Mouse (Mus musculus) kidney, embryonic 15.5 days (tissue): Measurements from ENCODE around the gene Gzma. TPM values are rescaled to one million over a fixed set of nuclear protein-coding genes. Genes with fewer than 3 reads are reported as not detected.

Experiments used
- ATAC-seq: fragments of 200-750 bp; cut with Nextera tagmentation; replicated peaks from 2 replicates; pipeline ENCODE4 v1.8.0; 2017; ENCODE audit warnings: moderate TSS enrichment; ENCODE audit not compliant: low FRiP score
- H3K27ac ChIP-seq: fragments of 300-500 bp; sonication (generic); 2 replicates; pipeline ENCODE4 v1.5.1; 2015; ENCODE audit warnings: mild to moderate bottlenecking, inconsistent platforms
- H3K27me3 ChIP-seq: fragments of 300-500 bp; sonication (generic); 2 replicates; pipeline ENCODE4 v1.6.1; 2015; ENCODE audit warnings: inconsistent platforms
- H3K36me3 ChIP-seq: fragments of 300-500 bp; sonication (generic); 2 replicates; pipeline ENCODE4 v1.6.1; 2015; ENCODE audit warnings: inconsistent platforms
- H3K4me1 ChIP-seq: fragments of 300-500 bp; sonication (generic); 2 replicates; pipeline ENCODE4 v1.6.1; 2015; ENCODE audit warnings: inconsistent platforms
- H3K4me2 ChIP-seq: fragments of 300-500 bp; sonication (generic); 2 replicates; pipeline ENCODE4 v1.6.1; 2015; ENCODE audit warnings: moderate library complexity, mild to moderate bottlenecking, inconsistent platforms
- H3K4me3 ChIP-seq: fragments of 300-500 bp; sonication (generic); replicated peaks from 2 replicates; pipeline ENCODE4 v1.5.1; 2015; ENCODE audit warnings: mild to moderate bottlenecking, inconsistent platforms
- H3K9ac ChIP-seq: fragments of 300-500 bp; sonication (generic); 2 replicates; pipeline ENCODE4 v1.6.1; 2015; ENCODE audit warnings: mild to moderate bottlenecking, inconsistent platforms
- H3K9me3 ChIP-seq: fragments of 300-500 bp; sonication (generic); replicated peaks from 2 replicates; pipeline ENCODE4 v1.6.1; 2016; ENCODE audit warnings: inconsistent platforms
- WGBS: fragments of 180-500 bp; shearing (Covaris S2); methylation state at CpG from one replicate; pipeline ENCODE4 v1.1.7; 2015; ENCODE audit warnings: mixed read lengths; 5-methylcytosine and 5-hydroxymethylcytosine counted together
- polyA plus RNA-seq: library from polyadenylated mRNA; unstranded; fragments of >200 nt; fragmentation: Nextera tagmentation; extraction: Ambion mirVana; gene quantifications from 2 replicates; pipeline ENCODE4 v1.2.1, GENCODE M21; 2015

The Gzma gene
- not detected in 2 replicates for polyA plus RNA-seq

DNA sequence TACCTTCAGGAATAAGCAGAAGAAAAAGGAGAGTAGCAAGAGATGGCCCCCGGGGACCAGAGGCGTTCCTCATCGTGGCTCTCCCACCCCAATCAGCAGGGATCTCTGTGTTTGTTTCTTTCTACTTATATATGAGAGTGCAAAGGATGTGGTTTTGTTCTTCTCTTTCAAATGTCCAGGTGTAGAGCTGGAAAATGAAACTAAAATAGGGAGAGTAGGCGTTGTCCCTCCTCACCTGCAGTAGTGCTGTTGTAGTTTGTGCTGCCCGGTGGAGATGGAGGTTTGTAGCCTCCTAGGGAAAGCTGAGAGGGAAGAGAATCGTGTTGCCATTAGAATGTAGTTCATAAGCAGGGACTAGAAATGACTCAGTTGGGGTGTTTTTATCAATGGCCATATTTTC lies at the start of gene Gzma:
TSS of gene Gzma (minus strand) at position 103 of the 400 bp plus-strand sequence.
- no peak for ATAC-seq
- Histone ChIP-seq H3K4me3 (no peak within 1 kb of the TSS), H3K4me2 (no peak within 1 kb of the TSS)

DNA sequence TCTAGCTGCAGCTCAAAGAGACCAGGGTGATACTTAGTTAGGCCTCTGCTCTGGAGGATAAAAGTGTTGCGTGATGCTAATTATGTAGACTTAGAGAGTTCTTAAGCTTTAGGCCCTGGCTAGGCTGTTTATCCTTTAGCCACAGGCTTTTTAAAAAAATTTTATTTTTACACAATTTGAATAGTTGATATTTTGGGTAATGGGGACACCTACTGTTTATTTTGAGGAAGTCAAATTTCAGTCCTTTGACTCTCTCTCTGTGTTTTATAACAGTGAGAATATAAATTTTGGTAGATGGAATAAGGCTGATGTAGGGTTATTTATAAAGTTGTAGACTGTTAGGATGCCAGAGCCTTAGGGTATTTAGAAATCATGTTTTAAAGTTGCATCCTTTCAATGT lies 38.8 kb upstream of the Gzma start:
- H3K27me3 ChIP-seq, result no peaks in the 10 kb centered on the region
- H3K36me3 ChIP-seq, result no peaks in the 10 kb centered on the region
- ATAC-seq, result no peak
- no peak overlapping the region for H3K4me3 ChIP-seq
- 93% methylated on average over 1 of the region's 1 CpGs for WGBS
- no peak overlapping the region for H3K27ac ChIP-seq
- no peaks in the 10 kb centered on the region for H3K9me3 ChIP-seq
- no peak overlapping the region for H3K9ac ChIP-seq
- H3K4me2 ChIP-seq, result no peak overlapping the region
- H3K4me1 ChIP-seq, result no peaks in the 10 kb centered on the region

More for the DNA sequence above, at the start of gene Gzma:
- no peaks in the 10 kb centered on the region for H3K36me3 ChIP-seq
- H3K9me3 ChIP-seq, result no peaks in the 10 kb centered on the region
- WGBS, result 89% methylated on average over 6 of the region's 6 CpGs
- no peaks in the 10 kb centered on the region for H3K4me1 ChIP-seq
- H3K27me3 ChIP-seq, result no peaks in the 10 kb centered on the region
- H3K9ac ChIP-seq, result no peak within 1 kb of the TSS
- no peak within 1 kb of the TSS for H3K27ac ChIP-seq

DNA sequence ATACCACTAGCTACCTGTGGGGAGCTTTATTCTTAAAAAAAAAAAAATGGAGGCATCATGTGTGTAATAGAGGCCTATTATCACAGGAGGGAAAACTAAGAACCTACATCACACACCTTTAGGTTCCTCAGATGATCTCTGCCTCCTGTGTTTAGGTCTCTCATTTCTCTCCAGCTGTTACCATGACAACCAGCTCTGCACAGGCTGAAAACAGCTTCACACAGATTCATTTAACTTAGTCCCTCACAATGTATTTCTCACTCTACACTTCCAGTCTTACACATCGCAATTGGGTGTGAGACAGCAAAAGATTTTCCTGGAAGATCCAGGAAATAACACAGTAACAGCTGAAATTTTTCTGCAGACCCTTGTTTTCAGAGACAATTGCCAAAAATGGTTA lies 29.2 kb upstream of the Gzma start:
- no peaks in the 10 kb centered on the region for H3K4me1 ChIP-seq
- H3K9me3 ChIP-seq, result no peaks in the 10 kb centered on the region
- H3K9ac ChIP-seq, result no peak overlapping the region
- H3K27me3 ChIP-seq, result no peaks in the 10 kb centered on the region
- no peak overlapping the region for H3K27ac ChIP-seq
- no peak overlapping the region for H3K4me2 ChIP-seq
- H3K4me3 ChIP-seq, result no peak overlapping the region
- no peak for ATAC-seq
- no peaks in the 10 kb centered on the region for H3K36me3 ChIP-seq
- 87% methylated on average over 1 of the region's 1 CpGs for WGBS

DNA sequence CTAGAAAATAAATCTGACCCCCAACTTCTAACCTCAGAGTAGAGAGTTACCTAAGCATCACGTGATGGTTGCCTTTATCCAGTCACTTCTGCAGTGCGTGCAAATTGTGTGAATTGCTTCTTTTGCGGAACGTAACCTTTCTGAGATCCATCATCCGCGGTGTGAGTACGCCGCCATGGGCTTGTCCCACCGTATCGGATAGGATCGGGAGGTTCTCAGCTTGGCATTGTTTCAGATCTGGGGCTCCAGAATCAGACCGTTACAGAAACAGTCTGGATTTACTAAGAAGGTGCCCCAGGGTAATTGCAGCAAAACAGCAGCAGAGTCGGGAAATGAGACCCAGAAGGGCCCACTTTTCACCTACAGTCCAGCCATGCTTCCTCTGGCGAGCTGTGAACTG lies 20.5 kb upstream of the Gzma start:
- Histone ChIP-seq H3K4me1 (no peaks in the 10 kb centered on the region), H3K27me3 (no peaks in the 10 kb centered on the region), H3K4me2 (no peak overlapping the region), H3K9ac (no peak overlapping the region), H3K9me3 (no peaks in the 10 kb centered on the region), H3K27ac (no peak overlapping the region), H3K4me3 (no peak overlapping the region), H3K36me3 (no peaks in the 10 kb centered on the region)
- WGBS, result 90% methylated on average over 14 of the region's 14 CpGs
- ATAC-seq, result no peak

DNA sequence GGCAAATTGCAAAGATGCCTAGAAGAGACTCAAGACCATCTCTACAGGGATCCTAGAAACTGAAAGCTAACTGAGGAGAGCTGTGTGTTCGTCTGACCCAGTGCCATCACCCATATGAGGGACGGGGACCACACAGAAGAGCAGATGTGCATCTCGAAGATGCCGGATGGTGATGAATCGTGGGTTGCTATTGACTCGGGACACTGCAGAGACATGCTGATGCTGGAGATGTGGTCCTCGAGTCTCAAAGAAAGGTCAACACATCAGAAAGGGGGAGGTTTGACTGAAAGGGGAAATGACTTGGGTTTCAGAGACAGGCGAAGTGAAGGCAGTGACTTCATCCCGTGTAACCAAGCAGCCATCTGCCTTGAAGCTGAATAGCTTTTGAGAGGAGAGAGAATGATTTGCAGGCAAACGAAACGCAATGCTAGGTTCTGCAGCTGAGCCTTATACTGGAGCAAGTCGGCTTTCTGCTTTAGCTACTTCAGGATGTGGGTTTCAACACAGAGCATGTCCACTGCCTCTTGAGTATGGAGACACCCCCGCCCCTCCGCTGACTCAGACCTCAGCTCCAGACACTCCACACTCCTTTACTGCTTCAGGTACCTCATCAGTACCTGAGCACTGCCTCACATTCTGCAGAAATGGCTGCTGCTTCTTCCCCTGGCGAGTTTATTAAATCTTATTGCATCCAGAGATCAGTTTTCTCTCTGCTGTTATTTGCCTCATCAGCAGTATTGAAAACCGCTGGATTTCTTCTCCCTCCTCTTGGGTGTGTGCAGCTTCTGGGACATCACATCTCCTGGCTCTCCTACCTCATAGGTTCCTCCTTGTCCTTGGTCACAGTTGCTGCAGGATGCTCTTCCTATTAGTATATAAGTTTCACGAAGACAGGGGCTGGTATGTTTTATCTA lies 19.8 kb upstream of the Gzma start:
- no peaks in the 10 kb centered on the region for H3K36me3 ChIP-seq
- no peak for ATAC-seq
- no peak overlapping the region for H3K4me3 ChIP-seq
- 87% methylated on average over 17 of the region's 17 CpGs for WGBS
- H3K9ac ChIP-seq, result no peak overlapping the region
- no peaks in the 10 kb centered on the region for H3K4me1 ChIP-seq
- no peaks in the 10 kb centered on the region for H3K27me3 ChIP-seq
- H3K9me3 ChIP-seq, result no peaks in the 10 kb centered on the region
- no peak overlapping the region for H3K4me2 ChIP-seq
- H3K27ac ChIP-seq, result no peak overlapping the region

DNA sequence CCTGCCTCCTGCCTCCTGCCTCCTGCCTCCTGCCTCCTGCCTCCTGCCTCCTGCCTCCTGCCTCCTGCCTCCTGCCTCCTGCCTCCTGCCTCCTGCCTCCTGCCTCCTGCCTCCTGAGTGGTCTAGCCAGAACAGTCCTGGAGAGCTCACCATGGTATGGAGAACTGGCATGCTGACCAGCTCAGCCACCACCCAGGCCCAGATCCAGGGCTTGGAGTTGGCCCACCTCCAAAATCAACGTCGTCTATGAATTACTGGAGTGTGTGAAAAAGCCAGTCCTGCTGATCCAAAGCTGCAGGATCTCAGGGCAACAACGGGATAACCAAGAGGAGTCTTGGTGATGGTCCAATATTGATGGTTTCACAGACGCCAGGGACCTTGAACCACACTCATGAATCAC lies 18.2 kb upstream of the Gzma start:
- no peak overlapping the region for H3K4me3 ChIP-seq
- WGBS, result 54% methylated on average over 4 of the region's 4 CpGs
- no peaks in the 10 kb centered on the region for H3K36me3 ChIP-seq
- no peak for ATAC-seq
- H3K4me1 ChIP-seq, result no peaks in the 10 kb centered on the region
- no peak overlapping the region for H3K4me2 ChIP-seq
- no peaks in the 10 kb centered on the region for H3K9me3 ChIP-seq
- H3K9ac ChIP-seq, result no peak overlapping the region
- no peaks in the 10 kb centered on the region for H3K27me3 ChIP-seq
- no peak overlapping the region for H3K27ac ChIP-seq

DNA sequence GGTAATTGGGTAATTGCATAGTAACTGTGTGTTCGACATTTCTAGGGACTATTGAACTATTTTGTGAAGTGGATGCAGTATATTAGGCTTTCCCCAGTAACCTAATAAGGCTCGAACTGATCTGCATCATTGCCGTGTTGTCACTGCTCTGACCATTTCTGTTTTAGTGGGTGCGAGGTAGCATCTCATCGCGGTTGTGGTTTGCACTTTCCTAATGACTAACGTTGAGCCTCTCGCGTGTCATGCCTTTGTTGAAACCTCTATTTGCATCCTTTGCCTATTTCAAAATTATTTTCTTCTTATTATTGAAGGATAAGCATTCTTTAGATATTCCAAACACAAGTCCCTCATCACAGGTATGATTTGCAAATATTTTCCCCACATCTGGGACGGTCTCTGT lies 4.0 kb upstream of the Gzma start:
- H3K4me3 ChIP-seq, result no peak overlapping the region
- no peaks in the 10 kb centered on the region for H3K27me3 ChIP-seq
- no peak overlapping the region for H3K4me2 ChIP-seq
- H3K36me3 ChIP-seq, result no peaks in the 10 kb centered on the region
- 92% methylated on average over 10 of the region's 10 CpGs for WGBS
- H3K4me1 ChIP-seq, result no peaks in the 10 kb centered on the region
- no peak overlapping the region for H3K9ac ChIP-seq
- no peak for ATAC-seq
- H3K27ac ChIP-seq, result no peak overlapping the region
- H3K9me3 ChIP-seq, result no peaks in the 10 kb centered on the region

DNA sequence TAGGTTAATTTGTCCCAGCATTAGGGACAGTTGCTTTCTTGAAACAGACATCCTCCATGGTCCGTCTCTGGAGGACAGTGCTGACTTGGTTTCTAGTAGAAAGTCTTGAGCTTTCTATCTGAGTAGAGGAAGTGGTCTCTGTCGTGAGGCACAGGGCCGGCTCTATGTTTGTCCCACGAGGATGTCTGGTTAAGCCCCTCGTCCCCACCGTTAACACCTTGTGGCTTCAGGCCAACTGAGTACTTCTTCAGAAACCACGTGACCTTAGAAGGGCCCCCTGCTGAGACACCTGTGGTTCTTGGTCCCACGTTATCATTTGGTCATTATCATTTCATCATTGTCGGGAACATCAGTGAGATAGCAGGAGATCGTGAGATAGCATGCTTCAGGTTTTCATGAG lies 1.0 kb upstream of the Gzma start:
- Histone ChIP-seq H3K9me3 (no peaks in the 10 kb centered on the region), H3K36me3 (no peaks in the 10 kb centered on the region), H3K4me1 (no peaks in the 10 kb centered on the region), H3K9ac (no peak overlapping the region), H3K4me3 (no peak overlapping the region), H3K27me3 (no peaks in the 10 kb centered on the region), H3K27ac (no peak overlapping the region), H3K4me2 (no peak overlapping the region)
- no peak for ATAC-seq
- WGBS, result 81% methylated on average over 10 of the region's 10 CpGs

DNA sequence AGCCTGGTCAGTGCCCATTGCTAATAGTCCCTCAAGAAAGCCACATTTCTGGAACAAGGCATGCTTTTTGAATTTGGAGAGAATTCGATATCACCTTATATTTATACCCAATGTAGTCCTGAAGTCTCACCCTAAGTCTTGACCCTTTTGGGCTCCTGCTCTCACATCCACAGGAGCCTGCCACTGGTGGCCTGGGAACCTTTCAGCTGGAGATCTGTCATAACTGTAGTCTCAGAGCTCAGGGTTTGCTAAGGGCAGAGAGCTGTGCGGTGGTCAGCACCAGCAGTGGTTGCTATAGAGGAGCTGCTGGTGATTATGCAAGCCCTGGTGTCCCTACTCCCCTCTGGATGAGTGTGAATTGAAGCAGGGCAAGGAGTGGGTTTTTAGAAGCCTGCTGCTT lies 2.4 kb downstream of the Gzma start:
- H3K36me3 ChIP-seq, result no peaks in the 10 kb centered on the region
- no peak overlapping the region for H3K9ac ChIP-seq
- H3K4me3 ChIP-seq, result no peak overlapping the region
- H3K27me3 ChIP-seq, result no peaks in the 10 kb centered on the region
- ATAC-seq, result no peak
- H3K27ac ChIP-seq, result no peak overlapping the region
- WGBS, result 89% methylated on average over 2 of the region's 2 CpGs
- no peaks in the 10 kb centered on the region for H3K9me3 ChIP-seq
- H3K4me1 ChIP-seq, result no peaks in the 10 kb centered on the region
- H3K4me2 ChIP-seq, result no peak overlapping the region

DNA sequence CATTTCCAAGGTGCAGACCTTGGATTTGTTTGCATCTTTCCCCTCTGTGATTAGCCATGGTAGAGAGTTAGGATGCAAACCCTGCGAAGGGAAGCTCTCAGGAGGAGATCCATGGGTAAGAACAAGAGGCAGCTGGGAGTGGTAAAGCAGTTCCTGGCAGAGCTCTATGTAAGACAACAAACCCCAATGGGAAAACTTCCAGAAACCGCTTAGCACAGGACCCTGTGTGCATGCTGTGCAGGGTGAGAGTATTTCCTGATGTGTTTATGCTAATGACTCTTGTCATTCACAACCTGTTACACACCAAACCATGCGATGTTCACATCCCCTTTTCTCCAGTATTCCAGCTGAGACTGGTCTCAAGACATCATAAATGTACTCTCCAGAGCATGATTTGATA lies 3.8 kb downstream of the Gzma start:
- ATAC-seq, result no peak
- no peaks in the 10 kb centered on the region for H3K27me3 ChIP-seq
- WGBS, result 75% methylated on average over 3 of the region's 3 CpGs

DNA sequence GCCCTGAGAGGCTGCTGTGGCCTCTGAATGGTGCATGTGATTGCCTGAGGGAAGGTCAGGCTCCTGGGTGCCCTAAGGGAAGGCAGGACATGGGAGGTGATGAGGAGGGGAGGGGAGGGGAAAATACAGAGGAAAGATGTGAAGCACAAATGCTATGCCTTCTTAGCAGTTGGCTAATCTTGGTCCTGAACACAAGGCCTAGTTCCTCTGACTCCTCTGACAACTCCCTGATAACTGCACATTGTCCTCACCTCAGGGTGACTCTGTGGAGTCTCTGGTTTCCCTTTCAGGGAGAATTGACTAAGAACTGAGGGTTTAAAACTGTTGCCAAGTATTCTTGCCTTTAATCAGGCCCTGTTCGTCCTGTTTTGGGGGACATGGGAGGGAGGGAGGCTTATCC lies 6.2 kb downstream of the Gzma start:
- H3K27ac ChIP-seq, result no peak overlapping the region
- H3K36me3 ChIP-seq, result no peaks in the 10 kb centered on the region
- H3K4me2 ChIP-seq, result no peak overlapping the region
- no peak overlapping the region for H3K4me3 ChIP-seq
- H3K27me3 ChIP-seq, result no peaks in the 10 kb centered on the region
- no peak for ATAC-seq
- H3K4me1 ChIP-seq, result no peaks in the 10 kb centered on the region
- H3K9ac ChIP-seq, result no peak overlapping the region
- 58% methylated on average over 1 of the region's 1 CpGs for WGBS
- H3K9me3 ChIP-seq, result no peaks in the 10 kb centered on the region

More for the DNA sequence above, 3.8 kb downstream of the Gzma start:
- no peak overlapping the region for H3K4me3 ChIP-seq
- H3K27ac ChIP-seq, result no peak overlapping the region
- H3K9me3 ChIP-seq, result no peaks in the 10 kb centered on the region
- no peaks in the 10 kb centered on the region for H3K36me3 ChIP-seq
- no peak overlapping the region for H3K4me2 ChIP-seq
- H3K9ac ChIP-seq, result no peak overlapping the region
- H3K4me1 ChIP-seq, result no peaks in the 10 kb centered on the region

DNA sequence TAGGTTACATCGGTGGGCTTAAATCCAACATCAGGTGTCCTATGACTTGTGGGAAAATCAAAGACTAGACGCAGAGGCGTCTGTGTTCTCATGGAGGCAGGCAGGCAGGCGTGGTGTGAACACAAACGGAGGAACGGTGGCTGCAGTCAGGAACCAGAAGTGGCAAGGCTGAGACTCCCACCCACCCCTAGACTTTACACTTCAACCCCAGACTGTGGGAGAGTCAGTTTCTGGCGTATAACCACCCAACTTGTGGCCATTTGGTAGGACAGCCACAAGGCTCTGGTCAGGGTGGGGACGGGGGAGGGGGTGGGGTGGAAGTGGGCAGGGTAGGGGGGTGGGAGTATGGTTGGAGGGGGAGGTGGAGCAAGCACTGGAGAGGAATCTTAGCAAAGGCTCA lies 10.3 kb downstream of the Gzma start:
- Histone ChIP-seq H3K4me2 (no peak overlapping the region), H3K36me3 (no peaks in the 10 kb centered on the region), H3K9ac (no peak overlapping the region), H3K4me3 (no peak overlapping the region), H3K4me1 (no peaks in the 10 kb centered on the region), H3K9me3 (no peaks in the 10 kb centered on the region), H3K27ac (no peak overlapping the region), H3K27me3 (no peaks in the 10 kb centered on the region)
- WGBS, result 27% methylated on average over 8 of the region's 8 CpGs
- ATAC-seq, result no peak
